Mouse (Mus musculus) heart, adult 11 months (tissue): Measurements from ENCODE around the gene Zdhhc8.
"Not testable (repeated sequence)": the region's sequence is repeated elsewhere in the genome, so short reads cannot be mapped to it uniquely, and the experiment has no call there.

Experiments
- DNase-seq: peaks from one replicate; pipeline ENCODE4 v3.0.0; 2022

The Zdhhc8 gene

GRCm38 (mm10) chr16:18230617-18231016 lies 4.3 kb downstream of the Zdhhc8 start:
- DNase-seq, result peak; percentile 92

- DNase-seq, result peak; percentile 96
Measured at GRCm38 (mm10) chr16:18229622-18230021, 5.3 kb downstream of the Zdhhc8 start.

- DNase-seq, result peak; percentile 91
Measured at GRCm38 (mm10) chr16:18228856-18229255, 6.1 kb downstream of the Zdhhc8 start.

- DNase-seq, result peak; percentile 91
Measured at GRCm38 (mm10) chr16:18227897-18228422, 7.0 kb downstream of the Zdhhc8 start.

GRCm38 (mm10) chr16:18227187-18227586 lies 7.7 kb downstream of the Zdhhc8 start:
- peak; percentile 94 for DNase-seq

- DNase-seq, result no peak
Measured at GRCm38 (mm10) chr16:18222188-18222587, 12.7 kb downstream of the Zdhhc8 start.

GRCm38 (mm10) chr16:18221543-18221898 lies 13.4 kb downstream of the Zdhhc8 start:
- DNase-seq, result no peak

GRCm38 (mm10) chr16:18220856-18221542 lies 13.9 kb downstream of the Zdhhc8 start:
- peak; percentile 90 for DNase-seq

GRCm38 (mm10) chr16:18220001-18220400 lies 14.9 kb downstream of the Zdhhc8 start:
- DNase-seq, result peak; percentile 94

- DNase-seq, result peak; percentile 90
Measured at GRCm38 (mm10) chr16:18218580-18218996, 16.3 kb downstream of the Zdhhc8 start.

- no peak for DNase-seq
Measured at GRCm38 (mm10) chr16:18217579-18217978, 17.4 kb downstream of the Zdhhc8 start, which contains the start of gene Ccdc188. Ccdc188 (plus strand) TSS chr16:18217879.

- no peak for DNase-seq
Measured at GRCm38 (mm10) chr16:18214858-18215257, 20.1 kb downstream of the Zdhhc8 start.

GRCm38 (mm10) chr16:18213689-18214088 lies 21.2 kb downstream of the Zdhhc8 start:
- no peak for DNase-seq

- DNase-seq, result peak; percentile 97
Measured at GRCm38 (mm10) chr16:18211417-18212171, 23.3 kb downstream of the Zdhhc8 start.

- DNase-seq, result no peak
Measured at GRCm38 (mm10) chr16:18210701-18211416, 24.1 kb downstream of the Zdhhc8 start.

GRCm38 (mm10) chr16:18203430-18204091 lies 31.4 kb downstream of the Zdhhc8 start:
- DNase-seq, result no peak

- DNase-seq, result no peak
Measured at GRCm38 (mm10) chr16:18202061-18202460, 32.9 kb downstream of the Zdhhc8 start.

GRCm38 (mm10) chr16:18201620-18202019 lies 33.3 kb downstream of the Zdhhc8 start:
- no peak for DNase-seq

GRCm38 (mm10) chr16:18200062-18200461 lies 34.9 kb downstream of the Zdhhc8 start:
- no peak for DNase-seq

- no peak for DNase-seq
Measured at GRCm38 (mm10) chr16:18198365-18199098, 36.4 kb downstream of the Zdhhc8 start.

- DNase-seq, result no peak
Measured at GRCm38 (mm10) chr16:18197881-18198280, 37.1 kb downstream of the Zdhhc8 start.

GRCm38 (mm10) chr16:18195561-18195960 lies 39.4 kb downstream of the Zdhhc8 start:
- not testable (repeated sequence) for DNase-seq
